Mouse (Mus musculus) urinary bladder, postnatal 36 days (tissue): ENCODE measurements around the gene Pex14.

Experiments
- DNase-seq, 2 experiments: peaks; one replicate each; pipeline ENCODE4 v3.0.0; 2022; ENCODE audit warnings: low spot score in 2 of 2, mixed read lengths in 1 of 2

Gene Pex14

DNA sequence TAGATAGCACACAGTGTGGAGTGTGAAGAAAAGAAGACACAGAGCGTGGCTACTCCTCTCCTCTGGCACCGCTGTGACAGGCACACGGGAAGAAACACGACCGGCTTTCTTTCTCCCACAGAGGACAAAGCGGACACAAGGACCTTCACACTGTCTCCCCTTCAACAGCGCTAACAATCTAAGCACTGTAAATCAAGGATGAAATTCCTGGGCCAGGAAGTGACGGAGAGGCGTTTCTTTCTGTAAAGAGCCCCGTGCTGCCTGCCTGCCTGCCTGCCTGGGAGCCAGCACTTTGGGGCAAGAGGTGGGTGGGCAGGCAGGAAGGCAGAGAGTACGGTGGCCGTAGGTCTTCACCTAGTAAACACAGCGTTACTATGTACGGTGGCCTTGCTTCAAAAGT, 42.2 kb downstream of the Pex14 start:
- no peak for DNase-seq

DNA sequence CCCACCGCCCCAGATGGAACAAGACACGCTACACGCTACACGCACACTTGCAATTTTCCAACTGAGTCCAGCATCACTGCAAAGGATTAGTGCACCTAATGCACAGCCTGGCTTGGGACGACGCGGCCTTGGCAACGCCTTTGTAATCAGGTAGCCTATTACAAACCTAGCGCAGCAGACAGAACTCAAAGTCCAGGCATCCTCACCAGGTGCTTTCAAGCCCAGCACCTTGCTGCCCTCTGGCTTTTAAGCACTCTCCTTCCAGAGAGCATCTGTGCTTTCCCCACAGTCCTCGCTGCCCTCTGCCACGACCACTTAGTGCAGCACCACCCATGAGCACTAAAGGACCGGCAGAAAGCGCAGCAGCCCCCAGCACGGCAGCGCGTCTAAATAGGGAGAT, 42.7 kb downstream of the Pex14 start:
- no peak for DNase-seq

DNA sequence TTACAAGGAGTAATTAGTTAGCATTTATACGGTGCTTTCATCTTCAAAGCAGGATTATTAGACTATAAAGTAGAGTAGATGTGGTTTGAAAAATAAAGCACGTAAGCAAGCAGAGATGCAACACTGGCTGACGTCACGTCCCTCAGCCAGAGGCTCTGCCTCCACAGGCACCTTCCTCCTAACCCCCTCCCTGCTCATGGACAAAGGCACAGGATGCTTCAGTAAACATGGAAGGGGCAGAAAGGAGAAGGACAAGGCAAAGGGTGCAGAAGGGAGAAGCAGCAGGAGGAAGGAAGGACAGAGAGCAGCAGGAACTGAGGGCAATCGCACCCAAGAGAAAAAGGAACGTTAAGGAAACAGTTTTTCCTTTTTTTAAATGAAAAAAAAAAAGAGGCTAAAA, 43.8 kb downstream of the Pex14 start:
- DNase-seq = no peak

DNA sequence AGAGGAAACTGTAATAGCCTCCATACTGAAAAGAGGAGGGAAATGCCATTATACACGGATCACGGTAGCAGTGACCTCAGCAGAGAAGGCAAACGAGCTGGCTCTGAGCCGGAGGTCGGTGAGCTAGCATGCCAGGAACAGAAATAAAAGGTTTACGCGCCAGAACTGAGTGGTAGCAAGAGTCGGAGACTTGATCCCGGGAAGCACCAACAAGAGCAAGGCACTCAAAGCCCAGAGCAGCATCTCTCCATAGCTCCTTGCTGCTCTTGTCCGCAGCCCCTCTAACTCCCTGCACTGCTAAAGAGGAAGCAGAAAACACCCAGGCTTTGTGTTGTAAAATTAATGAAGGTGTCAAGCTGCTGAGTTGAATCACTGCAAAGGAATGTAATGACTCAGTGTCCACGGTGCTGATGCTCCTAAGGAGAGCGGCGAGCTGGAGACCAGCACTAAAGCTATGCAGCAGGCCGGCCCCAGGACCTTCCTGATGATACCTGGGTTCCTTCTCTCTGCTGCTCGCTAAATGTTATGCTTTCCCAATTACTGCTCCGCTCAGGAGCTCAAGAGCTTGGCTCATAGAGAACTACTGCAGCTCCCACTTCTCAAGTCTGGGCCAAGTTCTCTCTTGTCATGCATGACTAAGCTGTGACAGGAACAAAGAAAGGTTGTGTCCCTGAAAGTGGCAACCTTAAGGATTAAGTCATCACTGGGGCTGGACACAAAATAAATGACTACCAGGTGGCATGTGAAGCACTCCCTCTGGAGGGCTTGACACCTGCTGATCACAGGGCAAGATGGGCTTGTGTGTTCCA, 50.1 kb downstream of the Pex14 start:
- peak in 1 of 2 experiments; percentile 23 for DNase-seq

DNA sequence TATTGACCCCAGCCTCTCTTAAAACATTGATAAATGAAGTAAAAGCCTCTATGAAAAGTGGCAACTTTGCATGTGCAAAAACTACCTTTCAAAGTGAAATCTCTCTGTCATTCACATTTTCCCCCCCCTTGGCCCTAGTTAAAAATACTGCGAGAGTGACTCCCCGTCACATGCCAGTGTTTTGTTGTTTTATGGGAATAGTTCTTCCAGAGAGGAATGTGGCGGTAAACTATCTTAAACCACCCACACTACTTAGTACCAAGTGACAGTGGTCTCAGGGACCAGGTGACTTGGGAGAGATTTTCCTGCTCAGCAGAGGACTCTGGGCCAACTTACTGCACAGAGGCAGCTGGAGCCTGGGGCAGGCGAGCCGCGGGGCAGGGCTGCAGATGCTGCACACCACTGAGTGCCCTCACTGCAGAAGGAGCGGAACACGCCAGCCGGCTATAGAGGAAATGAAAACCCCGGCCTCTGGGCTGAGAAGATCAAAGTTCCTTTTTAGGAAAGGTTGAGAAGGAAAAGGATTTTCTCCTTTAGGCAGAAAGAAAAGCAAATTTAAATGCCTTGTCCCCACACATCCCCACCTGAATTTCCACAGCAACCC, 50.9 kb downstream of the Pex14 start:
- DNase-seq = no peak

DNA sequence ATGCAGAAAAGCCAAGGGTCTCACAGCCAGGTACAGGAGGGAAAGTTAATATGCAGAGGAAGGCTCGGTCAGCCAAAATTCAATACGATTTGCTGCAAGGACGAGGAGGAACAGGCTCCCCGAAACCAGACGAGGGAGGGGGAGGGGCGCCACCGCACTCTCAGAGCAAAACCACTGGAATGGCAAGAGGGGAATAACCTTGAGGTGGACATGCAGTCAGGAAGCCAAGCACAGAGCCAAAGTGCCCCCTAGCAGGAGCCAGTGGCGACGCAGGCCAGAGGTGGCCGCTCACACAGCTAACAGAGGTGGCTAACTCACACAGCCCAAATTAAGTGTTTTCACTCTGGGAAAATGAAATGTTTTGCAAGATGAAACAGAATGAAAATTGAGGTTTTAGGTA, 52.3 kb downstream of the Pex14 start:
- peak in 1 of 2 experiments; percentile 30 for DNase-seq

DNA sequence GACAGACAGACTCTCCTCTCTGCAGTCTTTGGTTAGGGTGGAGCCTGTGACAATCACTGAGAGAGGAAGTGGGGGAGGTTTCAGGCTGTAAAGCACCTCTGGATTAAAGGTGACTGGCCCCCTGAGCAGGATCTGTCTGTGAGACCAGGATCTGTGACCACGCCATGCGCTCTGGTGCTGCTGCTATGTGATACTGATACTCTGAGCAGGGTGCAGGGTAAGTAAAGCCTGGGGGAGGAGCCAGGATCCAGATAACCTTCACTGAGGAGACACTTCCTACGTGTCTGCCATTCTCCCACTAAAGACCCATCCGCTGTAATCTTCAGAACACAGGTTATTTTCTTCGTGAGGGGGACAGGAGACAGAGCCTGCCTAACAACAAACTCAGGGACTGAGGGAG, 53.8 kb downstream of the Pex14 start:
- no peak for DNase-seq

DNA sequence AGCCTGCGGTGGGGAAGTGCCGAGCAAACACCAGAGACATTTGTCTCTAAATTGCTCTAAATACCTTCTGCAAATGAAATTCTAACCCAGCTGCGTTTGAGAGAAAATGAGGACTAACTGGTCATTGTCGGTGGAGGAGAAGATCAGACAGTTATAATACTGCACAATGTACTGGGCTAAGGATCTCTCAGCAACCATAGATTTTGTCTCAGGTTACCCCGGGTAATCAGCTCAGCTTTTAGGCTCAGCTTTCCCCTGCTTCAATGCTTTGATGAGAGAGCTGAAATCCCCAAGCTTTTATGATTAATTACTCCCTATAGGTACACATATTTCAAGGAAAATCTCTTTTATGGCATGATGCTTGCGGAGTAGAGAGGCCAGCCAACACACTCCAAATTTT, 59.4 kb downstream of the Pex14 start:
- no peak for DNase-seq

DNA sequence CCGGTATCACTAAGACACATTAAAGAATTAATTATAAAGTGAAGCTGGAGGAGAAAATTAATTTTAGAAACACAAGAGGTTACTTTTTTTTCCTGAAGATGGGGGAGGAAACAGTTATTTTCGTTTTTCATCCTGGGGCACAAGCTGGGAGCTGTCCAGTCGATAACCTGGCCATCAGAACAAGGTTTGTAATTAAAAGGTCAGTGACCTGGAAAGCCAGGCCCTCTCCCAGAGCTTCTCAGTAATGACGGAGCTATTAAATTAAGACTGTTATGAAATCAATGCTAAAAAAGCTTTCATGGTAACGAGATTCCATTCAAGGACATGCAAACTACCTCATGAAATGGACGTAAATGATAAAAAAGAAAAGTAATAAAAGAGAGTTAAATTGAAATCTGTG, 62.0 kb downstream of the Pex14 start:
- no peak for DNase-seq

DNA sequence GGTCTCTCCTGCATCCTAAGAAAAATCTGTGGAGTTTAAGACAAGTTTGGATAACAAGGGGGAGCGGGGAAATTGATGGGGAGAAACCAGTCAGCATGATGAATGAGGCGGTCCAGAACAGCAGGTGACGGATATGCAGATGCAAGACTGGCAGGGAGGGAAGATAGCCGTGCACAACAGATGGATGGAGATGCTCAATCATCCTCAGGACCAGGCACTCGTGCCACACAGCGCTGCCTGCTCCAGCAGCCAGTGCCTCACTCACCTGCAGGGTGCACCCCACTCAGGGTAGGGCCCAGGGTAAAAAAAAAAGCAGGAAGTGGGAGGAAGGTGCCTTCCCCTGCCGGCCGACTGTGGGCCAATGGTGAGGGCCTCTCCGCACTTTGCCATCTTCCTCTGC, 63.1 kb downstream of the Pex14 start:
- DNase-seq = no peak

DNA sequence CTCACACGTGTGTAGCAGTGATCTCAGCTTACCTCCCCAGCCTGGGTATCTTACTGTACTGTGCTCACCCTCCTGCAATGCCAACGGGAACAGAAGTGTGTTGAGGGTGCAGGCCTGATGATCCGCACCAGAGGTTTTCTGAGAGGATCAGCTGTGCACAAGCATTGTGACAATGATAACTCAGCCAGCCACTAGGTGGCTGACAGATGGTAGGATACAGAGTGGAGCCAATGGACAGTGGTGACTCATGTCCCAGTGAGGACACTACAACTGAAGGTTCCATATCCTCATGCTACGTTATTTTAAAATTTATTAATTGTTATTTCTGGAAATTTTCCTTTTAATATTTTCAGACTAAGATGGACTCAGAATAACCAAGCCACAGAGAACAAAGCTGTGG, 68.2 kb downstream of the Pex14 start:
- peak in 1 of 2 experiments; percentile 9 for DNase-seq

DNA sequence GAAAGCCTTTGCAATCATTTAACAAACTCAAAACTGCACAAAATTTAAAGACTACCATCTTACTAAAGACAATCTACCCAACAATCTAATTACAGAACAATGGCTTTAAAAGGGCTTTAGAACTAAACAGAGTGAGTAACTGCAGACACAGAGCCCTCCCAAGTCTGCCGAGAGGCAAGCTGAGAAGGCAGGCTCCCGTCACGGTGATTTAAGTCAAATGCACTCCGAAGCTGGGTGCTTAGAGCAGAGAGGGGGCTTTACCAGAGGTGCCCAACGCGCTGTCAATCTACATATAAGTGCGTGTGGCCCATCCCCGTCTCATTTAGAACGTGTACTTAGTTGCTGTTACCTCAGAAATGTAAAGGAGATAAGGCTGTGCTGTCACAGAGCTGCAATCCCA, 72.1 kb downstream of the Pex14 start:
- DNase-seq = no peak

DNA sequence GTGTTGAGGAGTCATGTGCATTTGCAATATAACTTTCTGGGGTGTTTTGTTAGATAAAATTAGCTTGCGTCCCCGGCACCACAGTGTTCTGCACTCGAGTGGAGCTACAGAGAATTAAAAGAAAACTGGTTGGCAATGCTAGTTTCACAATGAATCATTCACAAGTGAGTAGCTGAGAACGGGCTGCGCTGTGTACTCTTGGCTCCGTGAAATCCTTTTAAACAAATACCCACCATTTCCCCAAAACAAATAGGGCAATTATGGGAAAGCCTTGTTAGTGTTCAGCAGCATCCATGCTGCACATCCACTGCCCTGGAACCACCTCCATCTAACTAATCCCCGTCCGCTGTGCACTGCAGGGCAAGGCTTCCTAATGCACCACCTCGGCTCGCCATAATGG, 74.4 kb downstream of the Pex14 start:
- no peak for DNase-seq

DNA sequence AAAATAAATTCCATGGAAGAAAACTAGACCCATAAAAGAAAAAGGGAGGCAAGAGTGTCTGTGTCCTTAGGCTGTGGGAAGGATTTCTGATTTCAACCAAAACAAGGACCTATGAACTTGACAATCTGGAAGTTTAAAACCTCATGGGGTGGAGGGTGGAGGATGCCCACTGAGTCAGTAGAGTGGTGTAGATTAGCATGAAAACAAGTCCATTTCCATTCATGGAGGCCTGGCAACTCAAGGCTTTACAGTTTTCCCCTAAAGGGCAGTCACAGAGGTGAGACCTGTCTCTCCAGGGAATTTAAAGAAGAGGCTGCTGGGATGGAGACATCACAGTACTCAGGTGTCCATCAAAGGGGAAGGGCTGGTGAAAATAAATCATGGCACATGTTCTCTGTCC, 78.7 kb downstream of the Pex14 start:
- no peak for DNase-seq

DNA sequence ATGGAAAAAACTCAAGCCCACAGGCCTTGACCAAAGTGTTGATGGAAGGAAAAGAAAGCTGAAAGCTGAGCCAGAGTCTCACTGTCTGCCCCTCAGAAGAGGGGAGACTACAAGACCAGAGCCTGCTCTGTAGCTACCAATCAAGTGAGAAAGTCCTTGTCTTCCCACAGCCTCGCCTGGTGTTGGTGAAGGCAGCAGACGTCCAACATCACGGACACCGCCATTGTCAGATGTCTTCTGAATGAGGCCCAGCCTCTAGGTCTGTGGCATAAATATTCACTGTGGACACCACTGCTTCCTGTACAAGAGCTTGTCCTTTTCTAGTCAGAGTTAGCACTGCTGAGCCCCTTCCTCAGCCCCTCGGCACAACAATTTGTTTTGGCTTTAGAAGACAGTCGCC, 80.2 kb downstream of the Pex14 start:
- DNase-seq = no peak

DNA sequence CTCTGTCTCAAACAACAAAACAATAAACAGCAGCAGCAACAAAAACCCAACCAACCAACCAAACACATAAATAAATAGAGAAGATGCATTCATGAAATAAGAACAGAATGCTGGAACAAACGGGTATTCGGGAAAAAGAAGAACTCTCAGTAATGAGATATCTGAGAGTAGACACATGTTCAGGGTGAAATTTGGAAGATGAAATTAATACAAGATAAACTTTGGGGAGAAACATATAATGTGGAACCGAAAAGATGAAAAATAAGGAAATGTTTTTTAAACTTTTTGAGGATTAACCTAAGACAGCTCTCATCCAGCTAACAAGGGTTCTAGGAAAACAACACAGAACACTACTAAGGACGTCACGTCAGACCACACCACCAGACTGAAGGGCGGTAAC, 92.9 kb downstream of the Pex14 start:
- no peak for DNase-seq

DNA sequence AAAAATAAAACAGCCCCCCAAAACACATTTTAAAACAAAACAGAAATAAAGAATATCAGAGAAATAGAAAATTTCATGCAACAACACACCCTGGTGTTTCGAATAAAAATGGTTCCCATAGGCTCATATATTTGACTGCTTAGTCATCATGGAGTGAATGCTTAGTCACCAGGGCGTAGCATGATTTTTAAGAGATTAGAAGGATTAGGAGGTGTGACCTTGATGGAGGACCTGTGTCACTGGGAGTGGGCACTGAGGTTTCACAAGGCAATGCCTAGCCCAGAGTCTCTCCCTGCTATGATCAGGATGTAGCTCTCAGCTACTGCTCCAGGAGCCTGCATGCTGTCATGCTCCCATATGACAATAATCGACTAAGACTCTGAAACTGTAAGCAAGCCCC, 93.6 kb downstream of the Pex14 start:
- no peak for DNase-seq

DNA sequence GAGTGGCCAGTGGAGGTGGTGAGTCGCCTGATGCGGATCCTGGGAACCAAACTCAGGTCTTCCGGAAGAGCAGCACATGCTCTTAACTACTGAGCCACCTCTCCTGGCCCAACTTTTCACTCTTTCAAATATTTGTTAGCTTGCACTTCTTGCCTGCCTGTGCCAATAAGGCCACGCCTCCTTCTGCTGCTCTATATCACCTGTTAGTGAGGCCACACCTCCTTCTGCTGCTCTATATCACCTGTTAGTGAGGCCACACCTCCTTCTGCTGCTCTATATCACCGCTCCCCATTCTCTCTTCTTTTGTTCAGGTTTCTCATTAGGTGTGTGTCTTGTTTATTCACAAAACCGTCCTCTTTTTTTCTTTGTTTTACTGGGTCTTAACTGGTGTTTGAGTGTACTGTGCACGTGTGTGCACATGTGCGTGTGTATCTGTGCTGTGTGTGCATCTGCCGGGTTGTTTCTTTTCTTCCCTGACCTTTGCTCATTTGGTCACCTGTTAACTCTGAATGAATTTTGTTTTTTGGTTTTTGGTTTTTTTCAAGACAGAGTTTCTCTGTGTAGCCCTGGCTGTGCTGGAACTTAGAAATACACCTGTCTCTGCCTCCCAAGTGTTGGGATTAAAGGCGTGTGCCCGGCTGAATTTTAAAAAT, 97.1 kb downstream of the Pex14 start:
- DNase-seq = no peak

DNA sequence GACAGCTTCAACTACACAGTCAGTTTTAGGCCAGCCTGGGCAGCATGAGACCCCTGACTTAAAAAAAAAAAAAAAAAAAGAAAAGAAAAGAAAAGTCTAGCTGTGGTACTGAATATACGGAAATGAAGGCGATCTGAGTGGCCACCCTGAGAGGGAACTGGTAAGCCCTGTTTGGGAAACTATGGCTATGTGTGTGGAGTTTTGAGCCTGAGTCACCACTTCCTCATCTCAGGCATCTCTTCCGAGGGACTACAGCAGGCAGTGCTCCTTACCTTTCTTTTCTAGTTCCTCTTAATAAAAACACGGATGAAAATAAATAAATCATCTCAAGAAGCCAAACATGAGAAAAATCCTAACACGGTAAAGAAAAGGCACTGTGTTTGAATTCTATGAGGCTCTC, 98.2 kb downstream of the Pex14 start:
- no peak for DNase-seq

DNA sequence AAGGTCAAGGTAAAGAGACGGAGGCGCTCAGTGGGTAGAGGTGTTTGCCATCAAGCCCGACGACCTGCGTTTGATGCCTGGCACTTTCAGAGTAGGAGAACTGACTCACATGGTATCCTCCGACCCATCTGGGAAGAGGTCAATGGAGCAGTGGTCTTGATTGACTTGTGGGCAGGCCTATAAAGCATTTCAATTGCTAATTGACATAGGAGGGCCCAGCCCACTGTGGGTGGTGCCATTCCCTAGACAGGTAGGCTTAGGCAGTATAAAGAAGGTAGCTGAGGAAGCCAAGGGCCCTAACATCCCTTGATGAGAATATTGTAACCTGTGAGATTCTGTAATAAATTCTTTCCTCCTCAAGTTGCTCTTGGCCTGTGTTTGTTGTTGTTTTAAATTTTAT, 98.9 kb downstream of the Pex14 start:
- DNase-seq = no peak

DNA sequence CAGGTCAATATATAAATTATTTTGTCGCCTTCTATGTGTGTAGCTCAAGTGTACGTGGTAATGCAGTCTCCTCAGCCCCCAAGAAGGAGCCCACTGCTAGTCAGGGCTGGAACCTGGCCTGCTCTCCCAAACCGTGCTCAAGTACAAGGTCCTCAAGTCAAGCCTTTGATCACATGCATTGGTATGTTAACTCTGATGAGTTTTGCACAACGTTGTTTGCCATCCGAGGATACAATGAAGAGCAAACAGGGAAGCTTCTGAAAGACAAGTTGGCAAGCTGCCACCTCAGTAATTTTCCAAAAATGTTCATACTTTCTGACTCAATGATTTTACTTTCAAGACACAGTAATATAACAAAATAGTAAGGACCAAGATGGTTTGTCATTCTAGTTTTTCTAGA, 105.7 kb downstream of the Pex14 start:
- DNase-seq = no peak

DNA sequence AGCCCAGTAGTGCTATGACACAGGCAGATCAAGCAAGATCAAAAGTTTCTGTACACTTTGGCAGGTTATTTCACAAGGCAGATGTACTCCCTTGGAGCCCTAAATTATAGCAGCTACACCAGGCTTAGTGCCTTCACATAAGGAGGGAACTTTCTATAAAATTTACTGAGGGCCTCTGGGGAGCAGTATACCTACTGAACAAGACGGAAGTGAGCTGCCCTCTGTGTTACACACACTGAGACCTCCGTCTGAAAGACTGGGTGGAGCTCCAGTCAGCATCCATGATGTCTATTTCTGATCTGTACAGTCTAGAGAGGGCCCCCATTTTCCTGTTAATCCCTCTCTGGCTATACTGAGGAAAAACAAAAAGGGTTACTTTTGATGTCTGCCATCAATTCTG, 109.6 kb downstream of the Pex14 start:
- no peak for DNase-seq
